Mouse (Mus musculus) heart, adult 11 months (tissue): ENCODE results near the gene Nek9.

Experiments used
- DNase-seq: peaks from one replicate; pipeline ENCODE4 v3.0.0; 2022

The Nek9 gene

GRCm38 (mm10) chr12:85263190-85263589 lies 76.0 kb downstream of the Nek9 start:
- DNase-seq: no peak

- no peak for DNase-seq
These were observed 76.7 kb downstream of the Nek9 start for GRCm38 (mm10) chr12:85262489-85262888.

GRCm38 (mm10) chr12:85257008-85257639 lies 82.0 kb downstream of the Nek9 start:
- no peak for DNase-seq

GRCm38 (mm10) chr12:85256074-85256751 lies 82.9 kb downstream of the Nek9 start:
- no peak for DNase-seq

GRCm38 (mm10) chr12:85252083-85252482 lies 87.1 kb downstream of the Nek9 start:
- no peak for DNase-seq
